11 mouse cellular contexts compared by ENCODE assay signal in the genomic region with DNA sequence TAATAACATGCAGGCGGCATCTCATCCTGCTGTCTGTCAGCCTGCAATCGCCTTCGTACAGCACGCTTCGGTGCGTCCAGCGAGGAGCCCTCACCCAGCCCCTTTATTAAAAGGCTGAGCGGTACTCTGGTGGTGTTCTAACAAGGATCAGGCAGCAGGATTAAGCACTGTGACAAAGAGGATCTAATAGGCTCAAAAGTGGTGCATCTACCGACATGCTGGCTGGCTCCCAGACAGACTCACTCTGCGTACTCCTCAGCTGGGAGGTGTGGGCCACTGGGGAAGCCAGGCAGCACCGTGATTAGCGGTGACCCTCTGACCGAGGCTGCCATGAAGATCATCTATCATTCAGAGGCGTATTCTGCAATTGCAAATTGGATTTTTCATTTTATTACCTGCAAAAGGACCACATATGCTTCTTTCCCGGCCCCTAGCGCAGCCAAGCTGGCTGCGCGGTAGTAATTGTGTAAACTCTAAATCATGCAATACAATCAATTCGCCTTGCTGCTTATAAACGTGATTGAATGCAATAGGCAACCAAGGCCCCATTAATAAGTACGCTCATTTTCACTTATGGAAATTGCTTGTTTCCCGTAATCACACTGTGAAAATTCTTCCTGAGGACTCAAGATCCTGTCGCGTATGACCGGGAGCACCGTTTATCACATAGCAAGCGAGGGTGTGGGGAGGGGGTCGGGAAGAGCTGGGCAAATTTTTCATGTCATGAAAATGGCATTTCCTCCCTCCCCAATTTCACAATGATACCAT.
DNase-seq lines count a peak whose midpoint lies in the region; ATAC-seq and TF ChIP-seq lines count a peak whose summit lies in the region.
"Had no signal": no experiment of that assay in that cellular context is flagged by ENCODE, and none has a peak within 500 bp of the region (broad histone marks: within the 10 kb centered on the region; RNA-seq: fewer than 3 reads in every experiment).

No protein-coding gene starts in this region.

- H3K4me3 ChIP-seq in forebrain, embryonic 11.5 days (ENCODE audit: low read depth, low read length) = no peak overlapping the region
- H3K4me3 ChIP-seq in limb, embryonic 14.5 days (replicated peaks; ENCODE audit: low read length) = no peak overlapping the region

- H3K27ac ChIP-seq in forebrain, embryonic 11.5 days (ENCODE audit: low read depth, low read length) = no peak overlapping the region
- no peak overlapping the region for H3K27ac ChIP-seq in limb, embryonic 14.5 days (replicated peaks; ENCODE audit: low read depth, low read length)

- no peaks in the 10 kb centered on the region for H3K36me3 ChIP-seq in forebrain, embryonic 11.5 days (ENCODE audit: control insufficient read depth, insufficient read depth, low read length)
- no peaks in the 10 kb centered on the region for H3K36me3 ChIP-seq in limb, embryonic 14.5 days (ENCODE audit: control insufficient read depth, insufficient read depth, low read length)

- 48% methylated on average over 28 of the region's 28 CpGs for WGBS in forebrain, embryonic 11.5 days
- WGBS in limb, embryonic 14.5 days = 50% methylated on average over 28 of the region's 28 CpGs

- H3K4me1 ChIP-seq in forebrain, embryonic 11.5 days (replicated peaks; ENCODE audit: control insufficient read depth, insufficient read depth, low read length) = peaks cover 12% of the 10 kb centered on the region
- H3K4me1 ChIP-seq in limb, embryonic 14.5 days (ENCODE audit: control insufficient read depth, insufficient read depth, low read length) = peaks cover 6% of the 10 kb centered on the region; the same call in 1 of the 2 replicates

- H3K4me2 ChIP-seq in forebrain, embryonic 11.5 days (ENCODE audit: low read depth, low read length, severe bottlenecking) = peak overlapping the region; percentile 34
- 0 out of 2 replicates have a peak overlapping the region, but pooled peaks have one; percentile 3 for H3K4me2 ChIP-seq in limb, embryonic 14.5 days (replicated peaks; ENCODE audit: low read depth, low read length, severe bottlenecking)

- no peak overlapping the region for H3K9ac ChIP-seq in forebrain, embryonic 11.5 days (ENCODE audit: low read length)
- H3K9ac ChIP-seq in limb, embryonic 14.5 days (ENCODE audit: low read depth, low read length, severe bottlenecking) = no peak overlapping the region
- H3K9ac ChIP-seq: liver, postnatal 0 days had no signal

- ATAC-seq in forebrain, embryonic 11.5 days (replicated peaks; ENCODE audit: low FRiP score) = peak; percentile 81
- no peak for ATAC-seq in limb, embryonic 14.5 days (ENCODE audit: low FRiP score, low read depth)
- ATAC-seq in megakaryocyte, adult 5-6 weeks (ENCODE audit: poor library complexity, severe bottlenecking) = no peak
- ATAC-seq: liver, postnatal 0 days had no signal

- H3K27me3 ChIP-seq in forebrain, embryonic 11.5 days (ENCODE audit: control insufficient read depth, insufficient read depth, low read length) = no peaks in the 10 kb centered on the region
- no peaks in the 10 kb centered on the region for H3K27me3 ChIP-seq in limb, embryonic 14.5 days (ENCODE audit: control insufficient read depth, insufficient read depth, low read length)

- H3K9me3 ChIP-seq in forebrain, embryonic 11.5 days (ENCODE audit: control insufficient read depth, low read length) = no peaks in the 10 kb centered on the region
- no peaks in the 10 kb centered on the region for H3K9me3 ChIP-seq in limb, embryonic 14.5 days (ENCODE audit: control insufficient read depth, low read length)

- TF ChIP-seq POLR2A in limb, embryonic 14.5 days (IDR thresholded peaks at IDR 0.05; ENCODE audit: borderline replicate concordance, extremely low read depth, insufficient read depth, insufficient read length) = no peak

- peak; percentile 19 for DNase-seq in layer of hippocampus, adult 11-12 months (ENCODE audit: low spot score)
- DNase-seq in layer of hippocampus, adult 9-10 months (ENCODE audit: low spot score) = no peak
- peak; percentile 59 for DNase-seq in forebrain, embryonic 11.5 days (ENCODE audit: low spot score)
- no peak for DNase-seq in limb, embryonic 14.5 days (ENCODE audit: low spot score)
- peak; percentile 58 for DNase-seq in retina, adult 2 months (ENCODE audit: low read depth, low spot score)
- DNase-seq in frontal cortex, postnatal 14 days (ENCODE audit: low spot score in 2 of 2) = no peak
- no peak for DNase-seq in cerebellum, adult 11-12 months
- DNase-seq: cerebellum, adult 11 months; heart, postnatal 10 days; liver, postnatal 0 days had no signal

Comparison
In these comparisons a context has a peak if more than half of its experiments do, and no peak if none do; other contexts are left out.
1. DNase-seq: peak in layer of hippocampus, adult 11-12 months (single experiment), forebrain, embryonic 11.5 days (single experiment) and retina, adult 2 months (single experiment); none in layer of hippocampus, adult 9-10 months (single experiment), limb, embryonic 14.5 days (single experiment), frontal cortex, postnatal 14 days (0 of 2) and cerebellum, adult 11-12 months (single experiment).